Mouse (Mus musculus) liver, embryonic 14.5 days (tissue): ENCODE data around the gene Heatr4.
"Not testable (repeated sequence)": the region's sequence is repeated elsewhere in the genome, so short reads cannot be mapped to it uniquely, and the experiment has no call there.

ENCODE experiments used
- CTCF ChIP-seq: IDR thresholded peaks from 2 replicates; pipeline ENCODE4 v1.5.1; 2016; ENCODE audit warnings: antibody characterized with exemption, low read depth, control low read depth
- EP300 ChIP-seq: IDR thresholded peaks from 2 replicates; pipeline ENCODE4 v1.6.1; 2016; ENCODE audit warnings: antibody characterized with exemption, low read depth

DNA sequence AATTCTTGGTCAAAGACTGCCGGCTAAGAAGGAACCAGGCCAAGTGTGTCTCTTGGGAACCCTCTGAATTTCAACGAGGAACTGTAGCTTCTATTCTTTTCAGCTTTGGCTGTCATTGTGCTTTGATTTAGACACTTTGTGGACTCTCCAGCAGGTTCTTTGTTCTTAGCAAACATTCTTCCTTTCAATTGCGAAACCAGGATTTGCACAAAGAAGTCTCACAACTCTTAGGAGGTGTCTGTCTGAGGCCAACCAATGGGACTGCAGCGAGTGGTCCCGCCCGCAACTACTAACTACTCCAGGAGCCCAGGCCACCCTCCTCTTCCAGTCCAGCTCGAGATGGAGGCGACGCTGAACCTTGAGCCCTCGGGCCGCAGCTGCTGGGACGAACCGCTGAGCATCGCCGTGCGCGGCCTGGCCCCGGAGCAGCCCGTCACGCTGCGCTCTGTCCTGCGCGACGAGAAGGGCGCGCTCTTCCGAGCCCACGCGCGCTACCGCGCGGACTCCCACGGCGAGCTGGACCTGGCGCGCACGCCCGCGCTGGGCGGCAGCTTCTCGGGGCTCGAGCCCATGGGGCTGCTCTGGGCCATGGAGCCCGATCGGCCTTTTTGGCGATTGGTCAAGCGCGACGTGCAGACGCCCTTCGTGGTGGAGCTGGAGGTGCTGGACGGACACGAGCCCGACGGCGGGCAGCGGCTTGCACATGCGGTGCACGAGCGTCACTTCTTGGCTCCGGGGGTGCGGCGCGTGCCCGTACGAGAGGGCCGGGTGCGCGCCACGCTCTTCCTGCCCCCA, 24.7 kb upstream of the Heatr4 start, which contains the start of gene Acot1:
- TF ChIP-seq EP300, CTCF: not testable (repeated sequence)
